Mouse (Mus musculus) kidney, postnatal 0 days (tissue): ENCODE data around the gene Defa28. TPM values are rescaled to one million over a fixed set of nuclear protein-coding genes. Genes with fewer than 3 reads are reported as not detected.
"Not testable (repeated sequence)": the region's sequence is repeated elsewhere in the genome, so short reads cannot be mapped to it uniquely, and the experiment has no call there.

Source experiments
- ATAC-seq: fragments of 200-750 bp; cut with Nextera tagmentation; replicated peaks from 2 replicates; pipeline ENCODE4 v1.8.0; 2017; ENCODE audit warnings: low read depth, moderate number of reproducible peaks, moderate TSS enrichment, moderate library complexity; ENCODE audit not compliant: low FRiP score
- DNase-seq: peaks from one replicate; pipeline ENCODE4 v3.0.0-alpha.2; 2016; ENCODE audit warnings: low spot score
- H3K27ac ChIP-seq: fragments of 300-500 bp; sonication (generic); 2 replicates; pipeline ENCODE4 v1.5.1; 2014; ENCODE audit warnings: mild to moderate bottlenecking
- H3K27me3 ChIP-seq: fragments of 300-500 bp; sonication (generic); 2 replicates; pipeline ENCODE4 v1.6.1; 2014; ENCODE audit warnings: low read length, mixed read lengths; ENCODE audit not compliant: insufficient read depth
- H3K36me3 ChIP-seq: fragments of 300-500 bp; sonication (generic); 2 replicates; pipeline ENCODE4 v1.6.1; 2014; ENCODE audit warnings: low read length, mixed read lengths; ENCODE audit not compliant: insufficient read depth
- H3K4me1 ChIP-seq: fragments of 300-500 bp; sonication (generic); replicated peaks from 2 replicates; pipeline ENCODE4 v1.6.1; 2014; ENCODE audit warnings: antibody characterized with exemption, low read length, mixed read lengths; ENCODE audit not compliant: insufficient read depth
- H3K4me2 ChIP-seq: fragments of 300-500 bp; sonication (generic); 2 replicates; pipeline ENCODE4 v1.6.1; 2014; ENCODE audit warnings: mild to moderate bottlenecking, low read length, moderate library complexity, mixed read lengths
- H3K4me3 ChIP-seq: fragments of 300-500 bp; sonication (generic); replicated peaks from 2 replicates; pipeline ENCODE4 v1.5.1; 2014; ENCODE audit warnings: low read depth, low read length
- H3K9ac ChIP-seq: fragments of 300-500 bp; sonication (generic); 2 replicates; pipeline ENCODE4 v1.6.1; 2014; ENCODE audit warnings: low read depth, low read length
- H3K9me3 ChIP-seq: fragments of 300-500 bp; sonication (generic); replicated peaks from 2 replicates; pipeline ENCODE4 v1.6.1; 2016; ENCODE audit warnings: low read length, inconsistent platforms, mixed read lengths
- WGBS: fragments of 180-500 bp; shearing (Covaris S2); extraction: QIAGEN DNeasy Blood & Tissue Kit; methylation state at CpG from one replicate; pipeline ENCODE4 v1.1.7; 2014; 5-methylcytosine and 5-hydroxymethylcytosine counted together
- polyA plus RNA-seq: library from polyadenylated mRNA; unstranded; fragments of >200 nt; fragmentation: Nextera tagmentation; extraction: Ambion mirVana; gene quantifications from 2 replicates; pipeline ENCODE4 v1.2.1, GENCODE M21; 2015

Defa28 gene
- not detected in 2 replicates for polyA plus RNA-seq

DNA sequence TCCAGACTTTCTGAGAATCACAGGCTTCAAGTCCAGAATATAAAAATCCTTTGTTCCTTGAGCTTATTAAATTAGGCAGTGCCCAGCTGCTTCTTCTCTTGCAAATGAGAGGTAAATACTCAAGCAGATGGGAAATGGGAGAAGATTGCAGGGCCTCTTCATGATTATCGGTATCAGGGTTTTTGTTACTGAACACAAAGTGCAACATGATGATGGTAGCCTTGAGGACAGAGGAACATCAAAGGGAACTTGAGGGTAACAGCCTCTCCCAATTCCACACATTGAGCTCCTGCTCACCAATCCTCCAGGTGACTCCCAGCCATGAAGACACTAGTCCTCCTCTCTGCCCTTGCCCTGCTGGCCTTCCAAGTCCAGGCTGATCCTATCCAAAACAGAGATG, at the start of gene Defa28:
TSS of gene Defa28 (plus strand) at position 301 of the 400 bp plus-strand sequence.
- H3K27me3 ChIP-seq, H3K9ac ChIP-seq, H3K9me3 ChIP-seq, DNase-seq, H3K4me1 ChIP-seq, H3K4me2 ChIP-seq, H3K36me3 ChIP-seq, ATAC-seq, H3K4me3 ChIP-seq, H3K27ac ChIP-seq: not testable (repeated sequence)
- no CpG with 5 or more reads among the region's 1 CpGs for WGBS

DNA sequence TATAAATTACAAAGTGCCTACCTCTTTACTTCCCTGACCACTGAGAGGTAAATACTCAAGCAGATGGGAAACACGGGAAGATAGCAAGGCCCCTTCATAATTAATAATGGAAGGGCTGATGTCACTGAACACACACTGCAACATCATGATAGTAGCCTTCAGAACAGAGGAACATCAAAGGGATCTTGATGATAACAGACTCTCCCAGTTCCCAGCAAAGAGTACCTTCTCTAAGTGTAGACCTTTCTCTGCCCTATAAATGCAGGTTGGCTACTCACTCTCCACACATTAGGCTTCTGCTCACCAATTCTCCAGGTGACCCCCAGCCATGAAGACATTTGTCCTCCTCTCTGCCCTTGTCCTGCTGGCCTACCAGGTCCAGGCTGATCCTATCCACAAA, 17.7 kb upstream of the Defa28 start, which contains the start of gene Defa37:
TSS of gene Defa37 (plus strand) at position 301 of the 400 bp plus-strand sequence.
- not testable (repeated sequence) for H3K4me1 ChIP-seq, DNase-seq, H3K9ac ChIP-seq, H3K36me3 ChIP-seq, H3K4me3 ChIP-seq, H3K27me3 ChIP-seq, ATAC-seq, H3K27ac ChIP-seq, H3K9me3 ChIP-seq, H3K4me2 ChIP-seq
- whole genome bisulfite sequencing = no CpG with 5 or more reads among the region's 1 CpGs

DNA sequence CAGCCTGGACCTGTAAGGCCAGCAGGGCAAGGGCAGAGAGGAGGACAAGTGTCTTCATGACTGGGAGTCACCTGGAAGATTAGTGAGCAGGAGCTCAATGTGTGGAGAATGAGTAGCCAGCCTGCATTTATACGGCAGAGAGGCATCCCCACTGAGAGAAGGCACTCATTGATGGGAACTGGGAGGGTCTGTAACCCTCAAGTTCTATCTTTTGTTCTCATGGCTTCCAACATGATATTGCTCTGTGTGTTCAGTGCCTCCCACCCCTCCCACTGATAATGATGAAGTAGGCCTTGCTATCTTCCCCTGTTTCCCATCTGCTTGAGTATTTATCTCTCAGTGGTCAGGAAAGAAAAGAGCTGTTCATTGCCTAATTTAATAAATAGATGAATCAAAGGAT, 11.6 kb downstream of the Defa28 start, which contains the start of gene Gm7861:
TSS of gene Gm7861 (minus strand) at position 101 of the 400 bp plus-strand sequence.
- not testable (repeated sequence) for H3K4me2 ChIP-seq, H3K9ac ChIP-seq, DNase-seq, H3K27ac ChIP-seq, H3K4me3 ChIP-seq, H3K27me3 ChIP-seq, H3K36me3 ChIP-seq, H3K4me1 ChIP-seq, ATAC-seq, H3K9me3 ChIP-seq
- no CpG with 5 or more reads among the region's 1 CpGs for WGBS

DNA sequence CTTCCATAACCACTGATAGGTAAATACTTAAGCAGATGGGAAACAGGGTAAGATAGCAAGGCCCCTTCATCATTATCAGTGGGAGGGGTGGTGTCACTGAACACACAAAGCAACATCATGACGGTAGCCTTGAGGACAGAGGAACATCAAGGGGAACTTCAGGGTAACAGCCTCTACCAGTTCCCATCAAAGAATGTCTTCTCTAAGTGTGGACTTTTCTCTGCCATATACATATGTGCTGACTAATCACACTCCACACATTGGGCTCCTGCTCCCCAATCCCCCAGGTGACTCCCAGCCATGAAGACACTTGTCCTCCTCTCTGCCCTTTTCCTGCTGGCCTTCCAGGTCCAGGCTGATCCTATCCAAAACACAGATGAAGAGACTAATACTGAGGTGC, 35.1 kb downstream of the Defa28 start, which contains the start of gene Defa26:
TSS of gene Defa26 (plus strand) at position 301 of the 400 bp plus-strand sequence.
- H3K27me3 ChIP-seq, H3K4me2 ChIP-seq, H3K9me3 ChIP-seq, H3K36me3 ChIP-seq, H3K4me1 ChIP-seq, DNase-seq, H3K27ac ChIP-seq, ATAC-seq, H3K4me3 ChIP-seq, H3K9ac ChIP-seq: not testable (repeated sequence)
- no CpG with 5 or more reads among the region's 1 CpGs for WGBS

Other genes starting within 250 kb of the Defa28 start
- gene Defa2, start 204.5 kb upstream of the Defa28 start, polyA plus RNA-seq = not detected in 2 replicates
- gene Defa33, start 191.2 kb upstream of the Defa28 start, polyA plus RNA-seq = not detected in 2 replicates
- gene Defa36, start 155.6 kb upstream of the Defa28 start, polyA plus RNA-seq = not detected in 2 replicates
- gene Gm7849, start 126.4 kb upstream of the Defa28 start, polyA plus RNA-seq = not detected in 2 replicates
- gene Defa20, start 73.7 kb upstream of the Defa28 start, polyA plus RNA-seq = not detected in 2 replicates
- gene Defa32, start 54.0 kb upstream of the Defa28 start, polyA plus RNA-seq = not detected in 2 replicates
- gene Defa37, start 17.6 kb upstream of the Defa28 start, polyA plus RNA-seq = not detected in 2 replicates
- gene Gm7861, start 11.5 kb downstream of the Defa28 start, polyA plus RNA-seq = not detected in 2 replicates
- not detected in 2 replicates for gene Defa26, start 35.2 kb downstream of the Defa28 start, polyA plus RNA-seq
- gene Defa17, start 72.8 kb downstream of the Defa28 start, polyA plus RNA-seq = not detected in 2 replicates
- not detected in 2 replicates for gene Defa34, start 82.8 kb downstream of the Defa28 start, polyA plus RNA-seq
- not detected in 2 replicates for gene AY761184, start 120.6 kb downstream of the Defa28 start, polyA plus RNA-seq
- gene Defa24, start 151.5 kb downstream of the Defa28 start, polyA plus RNA-seq = not detected in 2 replicates
- gene Defb50, start 240.5 kb downstream of the Defa28 start, polyA plus RNA-seq = not detected in 2 replicates